Mouse (Mus musculus) midbrain, embryonic 10.5 days (tissue): ENCODE measurements around the gene Ganc. TPM values are rescaled to one million over a fixed set of nuclear protein-coding genes. Genes with fewer than 3 reads are reported as not detected.

ENCODE experiments used
- DNase-seq: peaks from one replicate; pipeline ENCODE4 v3.0.0-alpha.2; 2017; ENCODE audit warnings: low spot score
- H3K27ac ChIP-seq: fragments of 300-500 bp; sonication (generic); replicated peaks from 2 replicates; pipeline ENCODE4 v1.5.1; 2016; ENCODE audit warnings: mild to moderate bottlenecking
- H3K27me3 ChIP-seq: fragments of 300-500 bp; sonication (generic); 2 replicates; pipeline ENCODE4 v1.6.1; 2016; ENCODE audit warnings: low read depth, mild to moderate bottlenecking; ENCODE audit not compliant: poor library complexity, severe bottlenecking
- H3K36me3 ChIP-seq: fragments of 300-500 bp; sonication (generic); 2 replicates; pipeline ENCODE4 v1.6.1; 2016; ENCODE audit warnings: mild to moderate bottlenecking, moderate library complexity
- H3K4me1 ChIP-seq: fragments of 300-500 bp; sonication (generic); 2 replicates; pipeline ENCODE4 v1.6.1; 2016
- H3K4me3 ChIP-seq: fragments of 300-500 bp; sonication (generic); 2 replicates; pipeline ENCODE4 v1.5.1; 2016; ENCODE audit warnings: mild to moderate bottlenecking, moderate library complexity
- H3K9me3 ChIP-seq: fragments of 300-500 bp; sonication (generic); replicated peaks from 2 replicates; pipeline ENCODE4 v1.6.1; 2016; ENCODE audit warnings: mild to moderate bottlenecking
- WGBS: fragments of 180-500 bp; shearing (Covaris S2); methylation state at CpG from one replicate; pipeline ENCODE4 v1.1.7; 2016; 5-methylcytosine and 5-hydroxymethylcytosine counted together
- polyA plus RNA-seq: library from polyadenylated mRNA; unstranded; fragments of >200 nt; fragmentation: Nextera tagmentation; extraction: Ambion mirVana; gene quantifications from 2 replicates; pipeline ENCODE4 v1.2.1, GENCODE M21; 2016

The Ganc gene
- polyA plus RNA-seq, 1 experiment from 2014 or later = 7.1 TPM

- H3K4me1 ChIP-seq = no peaks in the 10 kb centered on the region
- H3K4me3 ChIP-seq = no peak overlapping the region
- H3K27me3 ChIP-seq = no peaks in the 10 kb centered on the region
- no peaks in the 10 kb centered on the region for H3K36me3 ChIP-seq
- no peak overlapping the region for H3K27ac ChIP-seq
- 93% methylated on average over 4 of the region's 4 CpGs for WGBS
- DNase-seq = no peak
- H3K9me3 ChIP-seq = no peaks in the 10 kb centered on the region
Observed at GRCm38 (mm10) chr2:120460216-120460615, 56.5 kb downstream of the Ganc start.

- H3K4me1 ChIP-seq = no peaks in the 10 kb centered on the region
- no peaks in the 10 kb centered on the region for H3K36me3 ChIP-seq
- DNase-seq = no peak
- H3K4me3 ChIP-seq = no peak overlapping the region
- WGBS = 94% methylated on average over 7 of the region's 7 CpGs
- no peaks in the 10 kb centered on the region for H3K9me3 ChIP-seq
- H3K27ac ChIP-seq = no peak overlapping the region
- no peaks in the 10 kb centered on the region for H3K27me3 ChIP-seq
Observed at GRCm38 (mm10) chr2:120463328-120463727, 59.6 kb downstream of the Ganc start.

- no peaks in the 10 kb centered on the region for H3K36me3 ChIP-seq
- no peaks in the 10 kb centered on the region for H3K4me1 ChIP-seq
- WGBS = 75% methylated on average over 8 of the region's 8 CpGs
- DNase-seq = no peak
- H3K4me3 ChIP-seq = no peak overlapping the region
- no peaks in the 10 kb centered on the region for H3K9me3 ChIP-seq
- no peaks in the 10 kb centered on the region for H3K27me3 ChIP-seq
- H3K27ac ChIP-seq = no peak overlapping the region
Observed at GRCm38 (mm10) chr2:120464091-120464490, 60.4 kb downstream of the Ganc start.

GRCm38 (mm10) chr2:120464732-120465396, 61.2 kb downstream of the Ganc start:
- Histone ChIP-seq H3K4me1 (no peaks in the 10 kb centered on the region), H3K36me3 (no peaks in the 10 kb centered on the region), H3K27ac (no peak overlapping the region), H3K9me3 (no peaks in the 10 kb centered on the region), H3K27me3 (no peaks in the 10 kb centered on the region), H3K4me3 (no peak overlapping the region)
- WGBS = 89% methylated on average over 2 of the region's 2 CpGs
- no peak for DNase-seq

GRCm38 (mm10) chr2:120465397-120465785, 61.7 kb downstream of the Ganc start:
- no peak overlapping the region for H3K4me3 ChIP-seq
- H3K27ac ChIP-seq = no peak overlapping the region
- no peak for DNase-seq
- WGBS = 88% methylated on average over 5 of the region's 5 CpGs
- no peaks in the 10 kb centered on the region for H3K9me3 ChIP-seq
- no peaks in the 10 kb centered on the region for H3K4me1 ChIP-seq
- H3K27me3 ChIP-seq = no peaks in the 10 kb centered on the region
- no peaks in the 10 kb centered on the region for H3K36me3 ChIP-seq

- DNase-seq = no peak
- Histone ChIP-seq H3K36me3 (no peaks in the 10 kb centered on the region), H3K27ac (no peak overlapping the region), H3K27me3 (no peaks in the 10 kb centered on the region), H3K4me1 (no peaks in the 10 kb centered on the region), H3K4me3 (no peak overlapping the region), H3K9me3 (no peaks in the 10 kb centered on the region)
Observed at GRCm38 (mm10) chr2:120468011-120468410, 64.3 kb downstream of the Ganc start.

GRCm38 (mm10) chr2:120469220-120469619, 65.5 kb downstream of the Ganc start:
- 87% methylated on average over 3 of the region's 3 CpGs for WGBS
- DNase-seq = no peak

GRCm38 (mm10) chr2:120469715-120470114, 66.0 kb downstream of the Ganc start:
- Histone ChIP-seq H3K27ac (no peak overlapping the region), H3K27me3 (no peaks in the 10 kb centered on the region), H3K9me3 (no peaks in the 10 kb centered on the region), H3K4me3 (no peak overlapping the region), H3K4me1 (no peaks in the 10 kb centered on the region), H3K36me3 (no peaks in the 10 kb centered on the region)
- 95% methylated on average over 10 of the region's 10 CpGs for WGBS
- no peak for DNase-seq

More at GRCm38 (mm10) chr2:120469220-120469619, 65.5 kb downstream of the Ganc start:
- Histone ChIP-seq H3K36me3 (no peaks in the 10 kb centered on the region), H3K9me3 (no peaks in the 10 kb centered on the region), H3K27me3 (no peaks in the 10 kb centered on the region), H3K4me1 (no peaks in the 10 kb centered on the region), H3K27ac (no peak overlapping the region), H3K4me3 (no peak overlapping the region)

GRCm38 (mm10) chr2:120470856-120471255, 67.2 kb downstream of the Ganc start:
- no peak for DNase-seq
- Histone ChIP-seq H3K36me3 (no peaks in the 10 kb centered on the region), H3K4me3 (no peak overlapping the region), H3K9me3 (no peaks in the 10 kb centered on the region), H3K27ac (no peak overlapping the region), H3K27me3 (no peaks in the 10 kb centered on the region), H3K4me1 (peaks cover 3% of the 10 kb centered on the region)
- 74% methylated on average over 4 of the region's 4 CpGs for WGBS

GRCm38 (mm10) chr2:120476277-120477087, 72.8 kb downstream of the Ganc start:
- Histone ChIP-seq H3K4me1 (peaks cover 19% of the 10 kb centered on the region), H3K27me3 (no peaks in the 10 kb centered on the region), H3K36me3 (no peaks in the 10 kb centered on the region), H3K4me3 (peak overlapping the region; percentile 16), H3K27ac (peak overlapping the region; percentile 81), H3K9me3 (no peaks in the 10 kb centered on the region)
- peak; percentile 60 for DNase-seq
- WGBS = 50% methylated on average over 13 of the region's 13 CpGs

- 60% methylated on average over 3 of the region's 3 CpGs for WGBS
Observed at GRCm38 (mm10) chr2:120478600-120478999, 74.9 kb downstream of the Ganc start.

GRCm38 (mm10) chr2:120481921-120482320, 78.2 kb downstream of the Ganc start:
- DNase-seq = no peak
- WGBS = 83% methylated on average over 8 of the region's 8 CpGs
- H3K27me3 ChIP-seq = no peaks in the 10 kb centered on the region
- H3K4me3 ChIP-seq = no peak overlapping the region
- no peaks in the 10 kb centered on the region for H3K36me3 ChIP-seq
- no peaks in the 10 kb centered on the region for H3K9me3 ChIP-seq
- no peak overlapping the region for H3K27ac ChIP-seq
- peaks cover 6% of the 10 kb centered on the region for H3K4me1 ChIP-seq

More at GRCm38 (mm10) chr2:120478600-120478999, 74.9 kb downstream of the Ganc start:
- no peaks in the 10 kb centered on the region for H3K27me3 ChIP-seq
- H3K9me3 ChIP-seq = no peaks in the 10 kb centered on the region
- H3K27ac ChIP-seq = no peak overlapping the region
- no peaks in the 10 kb centered on the region for H3K36me3 ChIP-seq
- H3K4me3 ChIP-seq = no peak overlapping the region
- peak; percentile 63 for DNase-seq
- peaks cover 19% of the 10 kb centered on the region for H3K4me1 ChIP-seq
